Mouse (Mus musculus) neutrophil, adult 65 days (primary cell): Measurements from ENCODE around the gene Gm14180. TPM values are rescaled to one million over a fixed set of nuclear protein-coding genes. Genes with fewer than 3 reads are reported as not detected.

Source experiments
- total RNA-seq: library from RNA; stranded (reverse); gene quantifications from 2 replicates; pipeline ENCODE4 v1.2.4, GENCODE M21; 2023

Gene Gm14180
- total RNA-seq: not detected in 2 replicates

GRCm38 (mm10) chr11:99734190-99734589 is at the start of gene Gm14180:
Gene Gm14180 (minus strand): TSS chr11:99734290.

DNA sequence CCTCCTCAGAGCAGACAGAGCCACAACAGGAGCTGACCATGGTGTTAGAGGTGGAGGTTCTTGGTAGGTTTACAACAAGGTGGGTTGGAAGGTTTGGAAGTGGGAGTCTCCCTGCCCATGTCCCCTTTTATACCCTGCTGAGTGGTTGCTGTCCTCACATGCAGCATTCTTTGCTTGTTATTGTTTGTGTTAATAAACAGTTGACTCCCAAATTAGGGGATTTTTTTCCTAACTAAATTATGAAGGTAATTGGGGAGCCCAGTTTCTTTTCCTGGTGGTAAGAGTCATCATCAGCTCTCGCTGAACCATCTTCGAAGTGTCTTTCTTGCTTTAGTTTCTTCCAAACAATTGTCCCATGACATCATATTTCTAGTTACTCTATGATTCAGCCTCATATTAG is 46.5 kb upstream of the Gm14180 start, which contains the start of gene Krtap4-8:
Gene Krtap4-8 (minus strand): TSS at position 101 of the 400 bp plus-strand sequence.

DNA sequence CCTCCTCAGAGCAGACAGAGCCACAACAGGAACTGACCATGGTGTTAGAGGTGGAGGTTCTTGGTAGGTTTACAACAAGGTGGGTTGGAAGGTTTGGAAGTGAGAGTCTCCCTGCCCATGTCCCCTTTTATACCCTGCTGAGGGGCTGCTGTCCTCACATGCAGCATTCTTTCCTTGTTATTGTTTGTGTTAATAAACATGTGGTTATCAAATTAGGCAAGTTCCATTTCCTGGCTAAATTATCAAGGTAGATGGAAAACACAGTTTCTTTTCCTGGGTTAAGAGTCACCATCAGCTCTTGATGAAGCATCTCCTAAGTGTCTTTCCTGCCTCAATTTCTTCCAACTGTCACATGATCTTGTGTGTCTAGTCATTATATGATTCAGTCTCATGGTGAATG is 38.7 kb upstream of the Gm14180 start, which contains the start of gene Gm11595:
Gene Gm11595 (minus strand): TSS at position 101 of the 400 bp plus-strand sequence.

GRCm38 (mm10) chr11:99690463-99690862 is 43.6 kb downstream of the Gm14180 start, which contains the start of gene Gm14190:
Gene Gm14190 (minus strand): TSS chr11:99690740.

Other genes starting within 250 kb of the Gm14180 start
- gene Krt23, start 241.2 kb downstream of the Gm14180 start, total RNA-seq: not detected in 2 replicates
- gene Krt39, start 213.0 kb downstream of the Gm14180 start, total RNA-seq: not detected in 2 replicates
- not detected in 2 replicates for gene Krt40, start 191.1 kb downstream of the Gm14180 start, total RNA-seq
- gene Krtap3-3, start 183.4 kb downstream of the Gm14180 start, total RNA-seq: not detected in 2 replicates
- not detected in 2 replicates for gene Krtap3-2, start 177.4 kb downstream of the Gm14180 start, total RNA-seq
- not detected in 2 replicates for gene Gm11939, start 174.8 kb downstream of the Gm14180 start, total RNA-seq
- gene Krtap3-1, start 167.7 kb downstream of the Gm14180 start, total RNA-seq: not detected in 2 replicates
- not detected in 2 replicates for gene Krtap1-5, start 153.3 kb downstream of the Gm14180 start, total RNA-seq
- gene Krtap1-4, start 150.6 kb downstream of the Gm14180 start, total RNA-seq: not detected in 2 replicates
- not detected in 2 replicates for gene Krtap1-3, start 143.0 kb downstream of the Gm14180 start, total RNA-seq
- gene Krtap9-3, start 136.2 kb downstream of the Gm14180 start, total RNA-seq: not detected in 2 replicates
- not detected in 2 replicates for gene Gm11938, start 131.0 kb downstream of the Gm14180 start, total RNA-seq
- gene Gm11937, start 124.1 kb downstream of the Gm14180 start, total RNA-seq: not detected in 2 replicates
- gene Krtap2-4, start 119.4 kb downstream of the Gm14180 start, total RNA-seq: not detected in 2 replicates
- not detected in 2 replicates for gene Gm11562, start 113.9 kb downstream of the Gm14180 start, total RNA-seq
- gene Krtap4-1, start 106.1 kb downstream of the Gm14180 start, total RNA-seq: not detected in 2 replicates
- not detected in 2 replicates for gene Krtap4-2, start 99.2 kb downstream of the Gm14180 start, total RNA-seq
- not detected in 2 replicates for gene Krtap4-7, start 90.2 kb downstream of the Gm14180 start, total RNA-seq
- not detected in 2 replicates for gene Gm11555, start 84.1 kb downstream of the Gm14180 start, total RNA-seq
- gene Gm11563, start 75.3 kb downstream of the Gm14180 start, total RNA-seq: not detected in 2 replicates
- gene Krtap4-6, start 68.3 kb downstream of the Gm14180 start, total RNA-seq: not detected in 2 replicates
- not detected in 2 replicates for gene Gm14190, start 43.5 kb downstream of the Gm14180 start, total RNA-seq
- gene Gm11595, start 38.6 kb upstream of the Gm14180 start, total RNA-seq: not detected in 2 replicates
- gene Krtap4-8, start 46.4 kb upstream of the Gm14180 start, total RNA-seq: not detected in 2 replicates
- not detected in 2 replicates for gene Krtap4-9, start 50.9 kb upstream of the Gm14180 start, total RNA-seq
- gene Gm11596, start 59.2 kb upstream of the Gm14180 start, total RNA-seq: not detected in 2 replicates
- gene Gm11569, start 64.6 kb upstream of the Gm14180 start, total RNA-seq: not detected in 2 replicates
- gene Gm11554, start 70.2 kb upstream of the Gm14180 start, total RNA-seq: not detected in 2 replicates
- not detected in 2 replicates for gene Krtap4-13, start 75.6 kb upstream of the Gm14180 start, total RNA-seq
- not detected in 2 replicates for gene Gm11564, start 81.4 kb upstream of the Gm14180 start, total RNA-seq
- gene 2300003K06Rik, start 103.8 kb upstream of the Gm14180 start, total RNA-seq: not detected in 2 replicates
- gene Krtap4-16, start 117.3 kb upstream of the Gm14180 start, total RNA-seq: not detected in 2 replicates
- not detected in 2 replicates for gene Gm11568, start 123.6 kb upstream of the Gm14180 start, total RNA-seq
- gene Gm11559, start 130.2 kb upstream of the Gm14180 start, total RNA-seq: not detected in 2 replicates
- not detected in 2 replicates for gene Krtap9-1, start 139.1 kb upstream of the Gm14180 start, total RNA-seq
- gene Gm11567, start 144.9 kb upstream of the Gm14180 start, total RNA-seq: not detected in 2 replicates
- gene Krtap31-1, start 173.6 kb upstream of the Gm14180 start, total RNA-seq: not detected in 2 replicates
- gene Gm11565, start 180.5 kb upstream of the Gm14180 start, total RNA-seq: not detected in 2 replicates
- not detected in 2 replicates for gene Krtap31-2, start 202.0 kb upstream of the Gm14180 start, total RNA-seq
- gene Krtap9-5, start 214.2 kb upstream of the Gm14180 start, total RNA-seq: not detected in 2 replicates
- gene Krtap29-1, start 244.8 kb upstream of the Gm14180 start, total RNA-seq: not detected in 2 replicates